Comparison of ENCODE assay signal across 21 mouse cellular contexts in genomic region chr9:49534958-49535357, GRCm38 (mm10). TPM values are rescaled to one million over a fixed set of nuclear protein-coding genes. Genes with fewer than 3 reads are reported as not detected.
DNase-seq lines count a peak whose midpoint lies in the region; ATAC-seq and TF ChIP-seq lines count a peak whose summit lies in the region.
"Had no signal": no experiment of that assay in that cellular context is flagged by ENCODE, and none has a peak within 500 bp of the region (broad histone marks: within the 10 kb centered on the region; RNA-seq: fewer than 3 reads in every experiment).

No protein-coding gene starts in this region.

- H3K27ac ChIP-seq in hindbrain, embryonic 15.5 days (replicated peaks): 0 out of 2 replicates have a peak overlapping the region, but pooled peaks have one; percentile 40
- H3K27ac ChIP-seq in midbrain, embryonic 13.5 days: peak overlapping the region; percentile 54
- H3K27ac ChIP-seq: kidney, embryonic 15.5 days; limb, embryonic 12.5 days; liver, embryonic 13.5 days had no signal

- 49% methylated on average over 4 of the region's 4 CpGs for WGBS in hindbrain, embryonic 15.5 days
- WGBS in midbrain, embryonic 13.5 days: 42% methylated on average over 4 of the region's 4 CpGs

- intact Hi-C loops in heart, postnatal 10 days (cut with DNase I): no loop called here
- intact Hi-C loops in left cerebral cortex, postnatal 4 days (cut with DNase I): loop anchor here (10.0 kb wide), 1 partner anchor 260 kb away; the partner anchor contains the start of gene Ncam1

- peak; percentile 53 for DNase-seq in embryo, embryonic 10 days (ENCODE audit: low spot score)
- no peak for DNase-seq in embryo, embryonic 9.5 days (ENCODE audit: extremely low spot score)
- peak; percentile 52 for DNase-seq in brain, embryonic 14.5 days (ENCODE audit: low read depth)
- no peak for DNase-seq in heart, postnatal 10 days
- DNase-seq in left cerebral cortex, postnatal 4 days: no peak
- no peak for DNase-seq in heart, adult 9 months (ENCODE audit: low spot score in 2 of 2)
- DNase-seq: adrenal gland, adult 8-10 months; cerebellum, adult 18-20 months; gastrocnemius, postnatal 10 days; layer of hippocampus, postnatal 36 days; liver, embryonic 13.5 days; lung, postnatal 14 days; retina, postnatal 1 day; thymus, postnatal 25 days had no signal

- no peak for TF ChIP-seq CTCF in brain, embryonic 14.5 days (IDR thresholded peaks at IDR 0.05; ENCODE audit: borderline replicate concordance, extremely low read depth, insufficient read depth, insufficient read length)

- no peak overlapping the region for H3K4me3 ChIP-seq in hindbrain, embryonic 15.5 days
- no peak overlapping the region for H3K4me3 ChIP-seq in midbrain, embryonic 13.5 days (replicated peaks)
- H3K4me3 ChIP-seq: kidney, embryonic 15.5 days; limb, embryonic 12.5 days; liver, embryonic 13.5 days; megakaryocyte, embryonic 14.5 days had no signal

- ATAC-seq in hindbrain, embryonic 15.5 days (ENCODE audit: low FRiP score, low read depth): no peak
- ATAC-seq in midbrain, embryonic 13.5 days: peak; percentile 55; the same call in 1 of the 2 replicates
- ATAC-seq: intestine, embryonic 16.5 days had no signal

- H3K4me1 ChIP-seq in hindbrain, embryonic 15.5 days (replicated peaks): peaks cover 16% of the 10 kb centered on the region
- peaks cover 49% of the 10 kb centered on the region for H3K4me1 ChIP-seq in midbrain, embryonic 13.5 days (replicated peaks)
- H3K4me1 ChIP-seq: liver, embryonic 13.5 days; megakaryocyte, embryonic 14.5 days had no signal

- peaks cover 6% of the 10 kb centered on the region; the same call in 1 of the 2 replicates for H3K36me3 ChIP-seq in hindbrain, embryonic 15.5 days
- H3K36me3 ChIP-seq in midbrain, embryonic 13.5 days: peaks cover 42% of the 10 kb centered on the region
- H3K36me3 ChIP-seq: liver, embryonic 13.5 days had no signal

- TF ChIP-seq POLR2A in brain, embryonic 14.5 days (IDR thresholded peaks at IDR 0.05; ENCODE audit: borderline replicate concordance, extremely low read depth, insufficient read depth, insufficient read length, poor library complexity, severe bottlenecking): no peak

- H3K9ac ChIP-seq in hindbrain, embryonic 15.5 days: no peak overlapping the region
- H3K9ac ChIP-seq in midbrain, embryonic 13.5 days (replicated peaks): no peak overlapping the region
- H3K9ac ChIP-seq: kidney, embryonic 15.5 days; limb, embryonic 12.5 days; liver, embryonic 13.5 days had no signal

- no peak overlapping the region for H3K4me2 ChIP-seq in hindbrain, embryonic 15.5 days
- H3K4me2 ChIP-seq in midbrain, embryonic 13.5 days (replicated peaks): no peak overlapping the region
- H3K4me2 ChIP-seq: heart, embryonic 11.5 days; kidney, embryonic 15.5 days; limb, embryonic 12.5 days; liver, embryonic 13.5 days had no signal

- no peaks in the 10 kb centered on the region for H3K27me3 ChIP-seq in hindbrain, embryonic 15.5 days
- no peaks in the 10 kb centered on the region for H3K27me3 ChIP-seq in midbrain, embryonic 13.5 days
- H3K27me3 ChIP-seq: kidney, embryonic 15.5 days; limb, embryonic 12.5 days; liver, embryonic 13.5 days; megakaryocyte, embryonic 14.5 days had no signal

- H3K9me3 ChIP-seq in hindbrain, embryonic 15.5 days: no peaks in the 10 kb centered on the region
- no peaks in the 10 kb centered on the region for H3K9me3 ChIP-seq in midbrain, embryonic 13.5 days
- H3K9me3 ChIP-seq: kidney, embryonic 15.5 days; limb, embryonic 12.5 days; liver, embryonic 13.5 days; megakaryocyte, embryonic 14.5 days had no signal

RNA-seq across cellular contexts. Expression of gene Ttc12, which starts 48.9 kb away (rescaled TPM):
- polyA plus RNA-seq in brain, embryonic 14.5 days (2012; rRNA removed): 1.2 and 2.5 TPM in 2 replicates
- 1.7 and 2.3 TPM in 2 replicates for polyA plus RNA-seq in hindbrain, embryonic 15.5 days (2015; fragmentation: Nextera tagmentation; extraction: Ambion mirVana)
- polyA plus RNA-seq in midbrain, embryonic 13.5 days (2015; fragmentation: Nextera tagmentation; extraction: Ambion mirVana): 1.8 and 1.9 TPM in 2 replicates
- 10 to 100 TPM in 1 of 2 experiments, 1 to 10 TPM in 1; 8.8 to 10.9 TPM for total RNA-seq in heart, postnatal 10 days (2021)
- 1 to 10 TPM; 2.6 to 2.8 TPM for total RNA-seq in left cerebral cortex, postnatal 4 days (2021)

Comparison
In these comparisons a context has a peak if more than half of its experiments do, and no peak if none do; other contexts are left out.
1. DNase-seq: peak in embryo, embryonic 10 days (single experiment) and brain, embryonic 14.5 days (single experiment); none in embryo, embryonic 9.5 days (single experiment), heart, postnatal 10 days (0 of 2), left cerebral cortex, postnatal 4 days (single experiment) and heart, adult 9 months (0 of 2).